Mouse (Mus musculus): ENCODE measurements around the gene Wdr91. TPM values are rescaled to one million over a fixed set of nuclear protein-coding genes. Genes with fewer than 3 reads are reported as not detected.

Wdr91 gene
- total and polyA plus RNA-seq, 2 experiments from 2014 or later = 14.6 to 37.3 TPM

DNA sequence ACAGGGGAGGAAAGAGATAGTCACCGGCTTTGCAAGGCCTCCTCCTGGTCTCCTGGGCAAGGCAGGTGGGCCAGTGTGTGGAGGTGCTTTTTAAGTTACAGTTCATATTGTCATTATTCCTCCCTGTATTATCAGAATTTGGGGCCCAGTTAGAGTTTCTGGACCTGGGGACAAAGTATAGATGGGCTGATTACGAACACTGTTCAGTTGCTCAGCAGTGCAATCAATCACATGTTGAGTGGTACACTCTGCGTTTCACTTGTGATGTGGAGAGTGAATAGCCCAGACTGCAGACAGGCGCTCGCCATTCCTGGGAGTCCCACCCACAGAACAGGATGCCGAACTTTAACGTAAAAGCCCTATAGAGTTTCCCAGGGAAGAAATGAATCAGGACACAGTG lies 26.0 kb downstream of the Wdr91 start:
- Histone ChIP-seq H3K27ac (ENCODE audit: low read depth, low read length) (no peak overlapping the region), H3K4me1 (ENCODE audit: insufficient read depth) (no peaks in the 10 kb centered on the region), H3K9ac (no peak overlapping the region), H3K36me3 (ENCODE audit: insufficient read depth) (peaks cover 53% of the 10 kb centered on the region), H3K4me3 (ENCODE audit: low read depth, low read length) (no peak overlapping the region), H3K27me3 (ENCODE audit: insufficient read depth, low read length) (no peaks in the 10 kb centered on the region), H3K9me3 (ENCODE audit: low read length) (no peaks in the 10 kb centered on the region), H3K4me2 (ENCODE audit: low read depth) (no peak overlapping the region)
- DNase-seq (no peak), ATAC-seq (no peak)
- TF ChIP-seq CTCF (IDR thresholded peaks at IDR 0.05; ENCODE audit: low read depth) = no peak
- WGBS = 92% methylated on average over 7 of the region's 7 CpGs

GRCm38 (mm10) chr6:34879911-34880475 lies 30.7 kb downstream of the Wdr91 start:
- H3K9me3 ChIP-seq (ENCODE audit: low read length) = no peaks in the 10 kb centered on the region
- whole genome bisulfite sequencing = 56% methylated on average over 6 of the region's 6 CpGs
- H3K36me3 ChIP-seq (ENCODE audit: insufficient read depth) = peaks cover 29% of the 10 kb centered on the region
- peaks cover 8% of the 10 kb centered on the region for H3K4me1 ChIP-seq (ENCODE audit: insufficient read depth)
- no peak overlapping the region for H3K4me2 ChIP-seq (ENCODE audit: low read depth)
- peak; percentile 56 for DNase-seq
- ATAC-seq = no peak
- no peak overlapping the region for H3K4me3 ChIP-seq (ENCODE audit: low read depth, low read length)
- H3K27ac ChIP-seq (ENCODE audit: low read depth, low read length) = no peak overlapping the region
- H3K27me3 ChIP-seq (ENCODE audit: insufficient read depth, low read length) = no peaks in the 10 kb centered on the region
- TF ChIP-seq CTCF (IDR thresholded peaks at IDR 0.05; ENCODE audit: low read depth) = peak; percentile 64
- no peak overlapping the region for H3K9ac ChIP-seq

DNA sequence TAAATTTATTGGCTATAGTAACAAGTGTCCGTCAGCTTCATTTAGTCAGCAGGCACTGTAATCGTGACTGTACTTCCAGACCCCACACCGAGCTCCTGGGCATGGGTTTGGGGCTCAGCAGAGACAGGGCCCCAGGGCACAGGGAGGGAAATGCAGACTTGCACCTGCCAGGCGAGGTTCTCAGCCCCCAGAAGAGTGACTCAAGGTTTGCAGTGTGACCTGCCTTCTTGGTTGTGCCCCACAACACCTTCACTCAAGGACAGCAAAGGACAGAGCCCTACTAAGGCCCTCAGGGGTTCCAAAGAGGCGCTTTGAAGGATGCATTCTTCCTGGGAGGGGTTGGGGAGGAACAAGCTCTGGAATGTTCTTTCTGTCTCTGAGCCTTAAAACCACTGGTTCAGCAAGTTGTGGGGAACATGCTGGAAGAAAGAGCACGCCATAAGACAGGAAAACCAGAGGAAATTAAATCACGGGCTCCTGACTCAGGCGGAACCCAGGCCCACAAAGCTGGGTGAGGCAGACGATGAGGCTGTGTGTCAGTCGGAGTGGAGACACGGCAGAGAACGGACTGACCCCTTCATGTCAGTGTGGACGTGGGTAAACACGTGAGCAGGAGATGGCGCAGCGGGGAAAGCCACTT lies 31.5 kb downstream of the Wdr91 start:
- Histone ChIP-seq H3K9ac (no peak overlapping the region), H3K4me2 (ENCODE audit: low read depth) (no peak overlapping the region)

GRCm38 (mm10) chr6:34877509-34878321 lies 33.0 kb downstream of the Wdr91 start, which contains the start of gene Cyren:
TSS of gene Cyren (minus strand) at chr6:34878060.
- no peaks in the 10 kb centered on the region for H3K27me3 ChIP-seq (ENCODE audit: insufficient read depth, low read length)
- H3K36me3 ChIP-seq (ENCODE audit: insufficient read depth) = peaks cover 15% of the 10 kb centered on the region
- H3K9ac ChIP-seq = peak within 1 kb of the TSS; percentile 75
- no peaks in the 10 kb centered on the region for H3K9me3 ChIP-seq (ENCODE audit: low read length)
- H3K27ac ChIP-seq (ENCODE audit: low read depth, low read length) = peak within 1 kb of the TSS; percentile 90
- ATAC-seq = peak; percentile 96
- peak; percentile 95 for DNase-seq
- H3K4me1 ChIP-seq (ENCODE audit: insufficient read depth) = peaks cover 8% of the 10 kb centered on the region
- TF ChIP-seq CTCF (IDR thresholded peaks at IDR 0.05; ENCODE audit: low read depth) = peak; percentile 63
- peak within 1 kb of the TSS; percentile 63 for H3K4me2 ChIP-seq (ENCODE audit: low read depth)
- under 1% methylated on average over 56 of the region's 56 CpGs for WGBS
- peak within 1 kb of the TSS; percentile 66 for H3K4me3 ChIP-seq (ENCODE audit: low read depth, low read length)

More for the DNA sequence above, 31.5 kb downstream of the Wdr91 start:
- peaks cover 8% of the 10 kb centered on the region for H3K4me1 ChIP-seq (ENCODE audit: insufficient read depth)
- H3K36me3 ChIP-seq (ENCODE audit: insufficient read depth) = peaks cover 21% of the 10 kb centered on the region
- no peaks in the 10 kb centered on the region for H3K27me3 ChIP-seq (ENCODE audit: insufficient read depth, low read length)
- no peak overlapping the region for H3K4me3 ChIP-seq (ENCODE audit: low read depth, low read length)
- WGBS = 90% methylated on average over 16 of the region's 16 CpGs
- DNase-seq (no peak), ATAC-seq (no peak)
- no peak for TF ChIP-seq CTCF (IDR thresholded peaks at IDR 0.05; ENCODE audit: low read depth)
- no peaks in the 10 kb centered on the region for H3K9me3 ChIP-seq (ENCODE audit: low read length)
- no peak overlapping the region for H3K27ac ChIP-seq (ENCODE audit: low read depth, low read length)

GRCm38 (mm10) chr6:34876835-34877156 lies 33.9 kb downstream of the Wdr91 start:
- no peak overlapping the region for H3K27ac ChIP-seq (ENCODE audit: low read depth, low read length)
- 31% methylated on average over 2 of the region's 2 CpGs for WGBS

DNA sequence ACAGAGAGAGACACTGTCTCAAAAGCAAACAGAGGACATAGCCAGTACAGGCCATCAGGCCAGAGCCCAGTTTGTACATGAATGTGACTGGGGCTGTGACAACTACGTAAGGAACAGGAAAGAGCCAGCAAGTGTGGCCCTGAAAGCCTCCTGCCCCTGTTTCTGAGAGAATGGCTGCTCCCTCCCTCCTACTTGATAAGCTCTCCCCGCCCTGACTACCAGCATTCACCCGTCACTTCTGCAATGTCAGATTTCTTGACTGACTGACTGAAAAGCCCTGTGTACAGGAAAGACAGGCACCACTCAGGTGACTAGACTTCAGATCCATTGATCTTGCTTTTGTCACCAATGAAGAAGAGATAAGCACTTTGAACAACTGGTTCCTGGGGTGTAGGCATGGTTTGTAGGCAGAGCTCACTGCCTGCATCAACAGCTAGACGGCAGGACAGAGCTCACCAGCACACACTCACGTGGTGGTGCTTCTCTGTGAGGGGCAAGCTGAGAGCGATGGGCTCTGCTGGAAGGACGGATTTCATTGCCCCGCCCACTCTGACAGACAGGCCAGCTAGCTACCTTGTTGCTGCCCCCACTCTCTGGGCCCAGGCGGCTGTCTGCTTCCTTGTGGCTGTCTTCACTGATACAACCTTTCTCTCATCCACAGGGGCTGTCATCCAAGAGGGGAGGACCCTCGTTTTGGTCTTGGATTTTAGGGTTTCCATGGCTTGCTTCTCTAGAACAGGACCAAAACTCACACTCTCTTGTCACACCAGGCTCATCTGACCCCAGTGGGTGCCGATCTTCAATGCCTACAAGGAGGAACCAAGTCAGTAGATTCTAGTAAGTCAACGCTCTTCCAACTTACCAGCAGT lies 34.5 kb downstream of the Wdr91 start:
- H3K9me3 ChIP-seq (ENCODE audit: low read length) = no peaks in the 10 kb centered on the region
- no peaks in the 10 kb centered on the region for H3K27me3 ChIP-seq (ENCODE audit: insufficient read depth, low read length)
- 64% methylated on average over 12 of the region's 12 CpGs for WGBS
- TF ChIP-seq CTCF (IDR thresholded peaks at IDR 0.05; ENCODE audit: low read depth) = peak; percentile 12; the same call in 1 of the 2 replicates
- peaks cover 8% of the 10 kb centered on the region for H3K4me1 ChIP-seq (ENCODE audit: insufficient read depth)
- no peak overlapping the region for H3K27ac ChIP-seq (ENCODE audit: low read depth, low read length)
- no peak for ATAC-seq
- H3K9ac ChIP-seq = no peak overlapping the region
- H3K4me3 ChIP-seq (ENCODE audit: low read depth, low read length) = no peak overlapping the region
- no peak overlapping the region for H3K4me2 ChIP-seq (ENCODE audit: low read depth)
- DNase-seq = no peak
- H3K36me3 ChIP-seq (ENCODE audit: insufficient read depth) = peaks cover 13% of the 10 kb centered on the region

More at GRCm38 (mm10) chr6:34876835-34877156, 33.9 kb downstream of the Wdr91 start:
- Histone ChIP-seq H3K9ac (peak overlapping the region; percentile 75; the same call in 1 of the 2 replicates), H3K36me3 (ENCODE audit: insufficient read depth) (peaks cover 15% of the 10 kb centered on the region), H3K4me3 (ENCODE audit: low read depth, low read length) (peak overlapping the region; percentile 66; the same call in 1 of the 2 replicates), H3K4me1 (ENCODE audit: insufficient read depth) (peaks cover 8% of the 10 kb centered on the region), H3K27me3 (ENCODE audit: insufficient read depth, low read length) (no peaks in the 10 kb centered on the region), H3K4me2 (ENCODE audit: low read depth) (peak overlapping the region; percentile 63), H3K9me3 (ENCODE audit: low read length) (no peaks in the 10 kb centered on the region)
- no peak for TF ChIP-seq CTCF (IDR thresholded peaks at IDR 0.05; ENCODE audit: low read depth)
- no peak for DNase-seq
- no peak for ATAC-seq
